13 mouse cellular contexts compared by ENCODE assay signal in the genomic region with DNA sequence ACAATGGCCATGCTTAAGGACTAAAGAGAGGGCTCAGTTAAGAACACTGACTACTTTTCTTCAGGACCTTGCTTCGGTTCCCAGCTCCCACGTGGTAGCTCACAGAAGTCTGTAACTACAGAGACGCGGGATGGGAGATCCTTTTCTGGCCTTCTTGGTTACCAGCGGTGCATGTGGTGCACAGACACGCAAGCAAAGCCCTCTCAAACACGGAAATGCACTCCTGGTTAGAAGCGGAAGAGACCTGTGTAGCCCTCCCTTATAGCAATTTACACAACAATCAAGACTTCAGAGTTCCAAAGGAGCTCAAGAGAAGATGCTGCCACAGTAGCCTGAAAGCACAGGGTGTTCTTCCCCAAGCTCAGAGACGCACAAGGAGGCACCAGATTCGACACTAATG.
"Had no signal": no experiment of that assay in that cellular context is flagged by ENCODE, and none has a peak within 500 bp of the region (broad histone marks: within the 10 kb centered on the region; RNA-seq: fewer than 3 reads in every experiment).

No protein-coding gene starts in this region.

- H3K36me3 ChIP-seq: midbrain, embryonic 13.5 days; midbrain, embryonic 15.5 days; neural tube, embryonic 12.5 days; stomach, embryonic 15.5 days had no signal

- ATAC-seq: midbrain, embryonic 13.5 days; midbrain, embryonic 15.5 days had no signal

- H3K9ac ChIP-seq: lung, embryonic 14.5 days; midbrain, embryonic 13.5 days; midbrain, embryonic 15.5 days; neural tube, embryonic 12.5 days; stomach, embryonic 15.5 days had no signal

- H3K9me3 ChIP-seq: midbrain, embryonic 13.5 days; midbrain, embryonic 15.5 days; neural tube, embryonic 12.5 days; stomach, embryonic 15.5 days had no signal

- H3K4me1 ChIP-seq: midbrain, embryonic 13.5 days; midbrain, embryonic 15.5 days; neural tube, embryonic 12.5 days; stomach, embryonic 15.5 days had no signal

- DNase-seq: lung, adult 18-20 months; lung, embryonic 14.5 days; lung, postnatal 10 days; lung, postnatal 4 days; right cerebral cortex, postnatal 14 days; thymus, adult 2 months; thymus, postnatal 25 days; thymus, postnatal 4 days had no signal

- H3K27ac ChIP-seq: midbrain, embryonic 13.5 days; midbrain, embryonic 15.5 days; neural tube, embryonic 12.5 days; stomach, embryonic 15.5 days; stomach, postnatal 0 days had no signal

- H3K4me3 ChIP-seq: midbrain, embryonic 13.5 days; midbrain, embryonic 15.5 days; neural tube, embryonic 12.5 days; stomach, embryonic 15.5 days had no signal
